Mouse (Mus musculus): ENCODE data around the gene Crybb1. TPM values are rescaled to one million over a fixed set of nuclear protein-coding genes. Genes with fewer than 3 reads are reported as not detected.

Gene Crybb1
- polyA plus RNA-seq, 1 experiment, result 0.28 TPM

DNA sequence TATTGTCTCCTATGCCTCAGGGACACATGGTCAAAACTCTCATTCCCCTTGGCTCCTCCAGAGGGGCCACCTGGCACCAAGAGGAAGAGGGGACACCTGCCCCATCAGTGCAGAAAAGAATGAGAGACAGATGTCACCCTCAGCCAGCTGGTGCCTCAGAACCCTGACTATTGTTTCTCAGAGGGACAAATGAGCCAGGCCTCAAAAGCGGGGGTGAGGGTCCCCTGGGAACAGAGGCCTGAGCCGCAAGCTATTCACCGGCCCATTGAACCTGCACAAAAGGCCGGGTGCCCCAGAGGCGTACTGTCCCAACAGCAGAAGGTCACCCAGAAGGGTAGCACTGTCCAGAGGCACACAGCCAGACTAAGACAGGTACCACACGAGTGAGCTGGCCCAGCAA, 30.0 kb upstream of the Crybb1 start:
- no peaks in the 10 kb centered on the region; the same call in 1 of the 2 replicates for H3K27me3 ChIP-seq (ENCODE audit: control insufficient read depth, insufficient read depth, low read length)
- H3K27ac ChIP-seq (ENCODE audit: control insufficient read depth, insufficient read depth, low read depth, low read length), result no peak overlapping the region
- peaks cover 9% of the 10 kb centered on the region for H3K4me1 ChIP-seq (ENCODE audit: control insufficient read depth, insufficient read depth, low read length)
- TF ChIP-seq POLR2A (IDR thresholded peaks at IDR 0.05; ENCODE audit: control insufficient read depth, low read depth, low read length), result no peak
- no peak for TF ChIP-seq CTCF (IDR thresholded peaks at IDR 0.05; ENCODE audit: control insufficient read depth, insufficient read depth, insufficient replicate concordance, low read depth, low read length)
- H3K4me3 ChIP-seq (ENCODE audit: control insufficient read depth, low read depth, low read length), result no peak overlapping the region
- H3K36me3 ChIP-seq (ENCODE audit: control insufficient read depth, insufficient read depth, low read length), result no peaks in the 10 kb centered on the region

DNA sequence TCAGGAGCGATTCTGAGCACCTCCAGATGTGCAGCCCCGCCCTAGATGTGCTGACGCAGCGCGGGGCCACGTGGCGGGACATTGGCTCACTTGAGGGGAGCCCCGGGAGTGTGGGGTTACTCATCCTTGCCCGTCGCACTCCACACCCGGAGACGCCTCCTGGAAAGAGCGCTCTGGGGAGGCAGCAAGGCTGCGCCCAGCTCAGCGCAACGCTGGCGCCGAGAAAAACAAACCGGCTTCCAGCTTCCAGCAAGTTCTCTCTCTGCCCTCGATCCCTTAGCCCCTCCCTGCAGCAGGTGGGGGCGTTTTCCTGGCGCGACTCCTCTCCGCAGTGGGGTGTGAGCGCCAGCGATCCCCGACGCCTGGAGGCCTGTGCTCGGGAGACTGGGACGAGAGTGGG, 28.3 kb upstream of the Crybb1 start:
- Histone ChIP-seq H3K27ac (ENCODE audit: control insufficient read depth, insufficient read depth, low read depth, low read length) (no peak overlapping the region), H3K4me1 (ENCODE audit: control insufficient read depth, insufficient read depth, low read length) (peaks cover 9% of the 10 kb centered on the region), H3K4me3 (ENCODE audit: control insufficient read depth, low read depth, low read length) (no peak overlapping the region), H3K27me3 (ENCODE audit: control insufficient read depth, insufficient read depth, low read length) (no peaks in the 10 kb centered on the region; the same call in 1 of the 2 replicates), H3K36me3 (ENCODE audit: control insufficient read depth, insufficient read depth, low read length) (no peaks in the 10 kb centered on the region)
- TF ChIP-seq CTCF (IDR thresholded peaks at IDR 0.05; ENCODE audit: control insufficient read depth, insufficient read depth, insufficient replicate concordance, low read depth, low read length) (no peak), POLR2A (IDR thresholded peaks at IDR 0.05; ENCODE audit: control insufficient read depth, low read depth, low read length) (no peak)

DNA sequence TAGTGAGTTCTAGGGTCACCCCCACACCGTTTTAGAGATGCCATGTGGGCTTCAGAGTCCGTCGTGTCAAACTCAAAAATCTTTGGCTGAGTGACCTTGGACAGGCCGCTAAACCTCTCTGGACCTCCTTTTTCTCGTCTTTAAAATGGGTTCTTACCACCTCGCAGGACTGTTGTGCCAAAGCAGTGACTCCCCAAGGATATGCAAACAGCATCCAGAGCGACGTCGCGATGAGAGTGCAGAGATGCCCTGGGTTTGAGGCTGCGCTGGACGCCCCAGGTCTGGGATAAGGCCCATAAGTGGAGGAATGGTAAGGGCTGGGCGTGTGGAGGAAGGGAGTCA, 27.7 kb upstream of the Crybb1 start:
- TF ChIP-seq POLR2A (IDR thresholded peaks at IDR 0.05; ENCODE audit: control insufficient read depth, low read depth, low read length), result no peak
- no peaks in the 10 kb centered on the region; the same call in 1 of the 2 replicates for H3K27me3 ChIP-seq (ENCODE audit: control insufficient read depth, insufficient read depth, low read length)
- H3K36me3 ChIP-seq (ENCODE audit: control insufficient read depth, insufficient read depth, low read length), result no peaks in the 10 kb centered on the region
- peaks cover 9% of the 10 kb centered on the region for H3K4me1 ChIP-seq (ENCODE audit: control insufficient read depth, insufficient read depth, low read length)
- H3K4me3 ChIP-seq (ENCODE audit: control insufficient read depth, low read depth, low read length), result no peak overlapping the region
- no peak overlapping the region for H3K27ac ChIP-seq (ENCODE audit: control insufficient read depth, insufficient read depth, low read depth, low read length)

DNA sequence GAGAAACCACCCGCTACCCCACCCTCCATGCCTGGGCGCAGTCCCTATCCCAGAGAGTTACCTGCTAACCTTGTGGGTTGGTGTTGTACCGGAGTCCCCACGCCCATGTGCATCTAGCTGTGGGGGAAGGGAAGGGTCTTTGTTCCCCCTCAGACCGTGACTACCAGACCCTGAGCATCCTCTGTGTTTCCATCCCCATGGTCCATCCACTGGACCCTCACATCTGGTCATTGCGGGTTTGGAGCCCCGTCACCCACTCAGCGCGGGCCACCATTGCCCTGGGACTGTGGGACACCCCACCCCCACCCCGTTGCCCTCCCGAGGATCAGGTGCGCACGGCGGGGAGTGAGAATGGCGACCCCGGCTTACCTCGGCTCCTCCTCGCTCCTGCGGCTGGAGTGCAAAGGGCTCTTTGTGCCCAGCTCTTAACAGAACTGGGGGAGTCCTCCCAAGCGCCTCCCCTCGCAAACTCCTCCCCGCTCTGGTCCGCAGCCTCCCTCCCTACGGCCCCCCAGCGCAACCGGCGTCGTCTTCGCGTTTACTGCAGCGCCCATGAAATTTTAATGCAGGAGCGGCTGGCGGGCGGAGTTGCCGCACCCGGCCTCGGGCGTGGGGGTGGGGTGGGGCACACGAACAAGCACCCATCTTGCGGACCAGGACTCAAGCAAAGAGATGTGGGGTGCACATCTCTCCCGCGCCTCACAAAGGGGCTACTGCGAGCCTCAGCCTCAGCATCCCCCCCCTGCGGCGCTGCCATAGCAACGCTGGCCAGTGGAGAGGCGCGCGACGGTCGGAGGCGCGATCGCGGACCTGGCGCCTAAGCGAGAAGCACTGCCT, 27.2 kb upstream of the Crybb1 start:
- peak overlapping the region; percentile 43 for H3K4me3 ChIP-seq (ENCODE audit: control insufficient read depth, low read depth, low read length)
- H3K36me3 ChIP-seq (ENCODE audit: control insufficient read depth, insufficient read depth, low read length), result no peaks in the 10 kb centered on the region
- no peak for TF ChIP-seq CTCF (IDR thresholded peaks at IDR 0.05; ENCODE audit: control insufficient read depth, insufficient read depth, insufficient replicate concordance, low read depth, low read length)
- no peak for TF ChIP-seq POLR2A (IDR thresholded peaks at IDR 0.05; ENCODE audit: control insufficient read depth, low read depth, low read length)
- no peak overlapping the region for H3K27ac ChIP-seq (ENCODE audit: control insufficient read depth, insufficient read depth, low read depth, low read length)
- peaks cover 9% of the 10 kb centered on the region for H3K4me1 ChIP-seq (ENCODE audit: control insufficient read depth, insufficient read depth, low read length)
- no peaks in the 10 kb centered on the region; the same call in 1 of the 2 replicates for H3K27me3 ChIP-seq (ENCODE audit: control insufficient read depth, insufficient read depth, low read length)

DNA sequence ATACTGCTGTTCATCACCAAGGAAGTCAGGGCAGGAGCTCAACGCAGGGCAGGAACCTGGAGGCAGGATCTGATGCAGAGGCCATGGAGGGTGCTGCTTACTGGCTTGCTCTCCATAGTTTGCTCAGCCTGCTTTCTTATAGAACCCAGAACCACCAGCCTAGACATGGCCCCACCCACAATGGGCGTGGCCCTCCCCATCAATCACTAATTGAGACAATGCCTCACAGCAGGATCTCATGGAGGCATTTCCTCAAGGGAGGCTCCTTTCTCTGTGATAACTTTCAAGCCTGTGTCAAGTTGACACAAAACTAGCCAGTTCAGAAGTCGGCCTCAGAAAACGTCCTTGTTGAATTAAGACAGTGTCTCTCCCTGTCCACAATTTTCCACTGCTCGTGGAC, 19.8 kb upstream of the Crybb1 start:
- no peaks in the 10 kb centered on the region; the same call in 1 of the 2 replicates for H3K4me1 ChIP-seq (ENCODE audit: control insufficient read depth, insufficient read depth, low read length)
- no peak overlapping the region for H3K27ac ChIP-seq (ENCODE audit: control insufficient read depth, insufficient read depth, low read depth, low read length)
- TF ChIP-seq POLR2A (IDR thresholded peaks at IDR 0.05; ENCODE audit: control insufficient read depth, low read depth, low read length), result no peak
- TF ChIP-seq CTCF (IDR thresholded peaks at IDR 0.05; ENCODE audit: control insufficient read depth, insufficient read depth, insufficient replicate concordance, low read depth, low read length), result no peak
- no peak overlapping the region for H3K4me3 ChIP-seq (ENCODE audit: control insufficient read depth, low read depth, low read length)
- no peaks in the 10 kb centered on the region for H3K27me3 ChIP-seq (ENCODE audit: control insufficient read depth, insufficient read depth, low read length)
- no peaks in the 10 kb centered on the region for H3K36me3 ChIP-seq (ENCODE audit: control insufficient read depth, insufficient read depth, low read length)

DNA sequence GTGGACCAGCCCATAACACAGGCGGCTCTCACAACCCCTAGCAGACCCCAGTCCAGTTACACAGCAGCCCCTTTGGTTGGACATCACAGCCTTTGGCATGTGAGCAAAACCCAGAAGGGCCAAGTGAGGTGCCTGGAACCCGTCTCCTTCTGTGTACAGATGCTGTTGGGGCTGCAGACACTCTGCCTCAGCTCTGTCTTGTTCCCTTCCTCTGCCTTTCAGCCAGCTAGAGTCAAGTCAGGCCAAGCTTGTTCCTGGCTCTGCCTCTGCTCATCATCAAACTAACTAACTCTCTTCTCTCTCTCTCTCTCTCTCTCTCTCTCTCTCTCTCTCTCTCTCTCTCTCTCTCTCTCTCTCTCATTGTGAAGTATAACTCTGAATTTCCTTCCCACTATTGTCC, 19.0 kb upstream of the Crybb1 start:
- H3K4me1 ChIP-seq (ENCODE audit: control insufficient read depth, insufficient read depth, low read length), result no peaks in the 10 kb centered on the region; the same call in 1 of the 2 replicates
- no peaks in the 10 kb centered on the region for H3K27me3 ChIP-seq (ENCODE audit: control insufficient read depth, insufficient read depth, low read length)
- H3K27ac ChIP-seq (ENCODE audit: control insufficient read depth, insufficient read depth, low read depth, low read length), result no peak overlapping the region
- no peak overlapping the region for H3K4me3 ChIP-seq (ENCODE audit: control insufficient read depth, low read depth, low read length)
- H3K36me3 ChIP-seq (ENCODE audit: control insufficient read depth, insufficient read depth, low read length), result no peaks in the 10 kb centered on the region
- TF ChIP-seq POLR2A (IDR thresholded peaks at IDR 0.05; ENCODE audit: control insufficient read depth, low read depth, low read length) (no peak), CTCF (IDR thresholded peaks at IDR 0.05; ENCODE audit: control insufficient read depth, insufficient read depth, insufficient replicate concordance, low read depth, low read length) (no peak)

DNA sequence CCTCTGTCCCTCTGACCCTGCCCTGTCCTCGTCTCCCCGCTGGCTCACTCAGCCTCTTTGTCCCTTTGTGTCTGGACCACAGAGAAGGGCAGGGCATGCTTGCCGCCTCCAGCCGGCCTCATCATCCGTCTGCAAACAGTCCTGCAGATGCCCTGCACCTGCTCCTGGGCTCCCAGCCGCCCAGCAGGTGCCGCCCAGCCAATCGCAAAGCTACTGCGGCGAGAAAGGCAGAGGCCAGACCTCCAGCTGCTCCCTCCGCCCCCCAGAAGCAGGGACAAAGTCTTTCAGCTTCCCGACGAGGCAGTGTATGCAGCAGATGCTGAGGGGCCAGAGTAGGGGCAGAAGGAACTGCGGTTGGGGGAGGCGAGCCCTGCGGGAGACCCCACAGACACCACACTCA, 18.2 kb upstream of the Crybb1 start:
- H3K27ac ChIP-seq (ENCODE audit: control insufficient read depth, insufficient read depth, low read depth, low read length), result no peak overlapping the region
- TF ChIP-seq CTCF (IDR thresholded peaks at IDR 0.05; ENCODE audit: control insufficient read depth, insufficient read depth, insufficient replicate concordance, low read depth, low read length) (no peak), POLR2A (IDR thresholded peaks at IDR 0.05; ENCODE audit: control insufficient read depth, low read depth, low read length) (no peak)
- no peaks in the 10 kb centered on the region for H3K36me3 ChIP-seq (ENCODE audit: control insufficient read depth, insufficient read depth, low read length)
- H3K4me3 ChIP-seq (ENCODE audit: control insufficient read depth, low read depth, low read length), result no peak overlapping the region
- H3K27me3 ChIP-seq (ENCODE audit: control insufficient read depth, insufficient read depth, low read length), result no peaks in the 10 kb centered on the region
- H3K4me1 ChIP-seq (ENCODE audit: control insufficient read depth, insufficient read depth, low read length), result no peaks in the 10 kb centered on the region; the same call in 1 of the 2 replicates

Data from testis, adult 2 months (tissue).